Mouse (Mus musculus): ENCODE data around the gene Olfr523.

Gene Olfr523

GRCm38 (mm10) chr7:140180692-140181091, 7.7 kb downstream of the Olfr523 start:
- no peak for DNase-seq (ENCODE audit: inconsistent ontology term)

DNA sequence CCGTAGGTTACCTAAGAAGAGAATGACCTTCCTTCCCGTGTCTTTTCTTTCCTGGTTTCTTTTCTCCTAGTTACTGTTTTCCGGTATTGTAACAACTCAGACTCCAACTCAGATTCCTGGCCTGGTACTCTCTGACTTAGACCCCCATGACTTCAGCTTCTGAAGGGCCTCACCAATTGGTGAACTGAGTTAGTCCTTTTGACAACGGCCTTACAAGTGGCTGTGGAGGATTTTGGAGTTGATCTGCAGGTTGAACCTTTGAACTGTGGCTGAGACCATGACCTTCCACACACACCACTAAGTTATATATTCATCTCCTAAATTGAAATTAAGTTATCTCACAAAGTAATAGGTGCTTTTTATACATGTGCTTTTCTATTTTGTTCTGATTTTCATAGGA, 11.2 kb downstream of the Olfr523 start:
- DNase-seq (ENCODE audit: inconsistent ontology term): no peak

- no peak for DNase-seq (ENCODE audit: inconsistent ontology term)
Observed at GRCm38 (mm10) chr7:140186646-140187620, 13.9 kb downstream of the Olfr523 start.

- DNase-seq (ENCODE audit: inconsistent ontology term): no peak
Observed at GRCm38 (mm10) chr7:140187721-140188390, 14.8 kb downstream of the Olfr523 start.

DNA sequence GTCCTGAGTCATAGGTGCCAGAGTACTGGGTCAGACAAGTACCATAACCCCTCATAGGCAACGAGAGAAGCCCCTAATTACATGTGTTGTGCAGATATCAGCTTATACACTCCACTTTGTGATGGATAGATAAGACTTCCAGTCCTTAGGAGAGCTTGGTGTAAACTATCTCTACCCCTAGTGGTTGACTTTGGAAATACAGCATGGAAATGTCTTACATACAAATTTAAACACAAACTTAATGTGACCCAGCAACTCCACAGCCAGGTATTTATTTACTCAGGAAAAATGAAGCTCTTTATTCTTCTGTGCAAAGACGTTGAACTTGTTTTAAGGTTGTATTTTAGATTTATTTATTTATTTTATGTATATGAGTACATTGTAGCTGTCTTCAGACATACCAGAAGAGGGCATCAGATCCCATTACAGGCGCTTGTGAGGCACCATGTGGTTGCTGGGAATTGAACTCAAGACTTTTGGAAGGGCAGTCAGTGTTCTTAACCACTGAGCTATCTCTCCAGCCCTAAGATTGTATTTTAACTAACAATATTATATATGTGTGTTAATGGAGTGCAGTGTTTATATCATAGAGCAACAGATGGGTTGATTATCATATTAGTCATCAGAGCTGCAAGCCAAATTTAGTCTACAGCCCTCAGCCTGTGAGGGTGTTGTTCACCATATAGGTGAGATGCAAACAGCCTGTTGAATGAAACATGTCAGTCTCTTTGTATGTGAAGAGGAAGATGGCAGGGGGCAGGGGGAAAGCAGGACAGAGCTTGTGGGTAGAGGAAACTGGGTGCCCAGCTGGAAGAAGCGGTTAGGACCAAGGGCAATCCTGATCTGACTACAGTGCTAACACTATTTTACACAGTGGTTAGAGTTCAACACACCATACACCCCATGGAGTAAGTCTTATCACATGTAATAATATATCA, 15.6 kb downstream of the Olfr523 start:
- peak; percentile 11 for DNase-seq (ENCODE audit: inconsistent ontology term)

GRCm38 (mm10) chr7:140190435-140190834, 17.4 kb downstream of the Olfr523 start:
- no peak for DNase-seq (ENCODE audit: inconsistent ontology term)

- DNase-seq (ENCODE audit: inconsistent ontology term): no peak
Observed at GRCm38 (mm10) chr7:140192445-140192844, 19.4 kb downstream of the Olfr523 start.

DNA sequence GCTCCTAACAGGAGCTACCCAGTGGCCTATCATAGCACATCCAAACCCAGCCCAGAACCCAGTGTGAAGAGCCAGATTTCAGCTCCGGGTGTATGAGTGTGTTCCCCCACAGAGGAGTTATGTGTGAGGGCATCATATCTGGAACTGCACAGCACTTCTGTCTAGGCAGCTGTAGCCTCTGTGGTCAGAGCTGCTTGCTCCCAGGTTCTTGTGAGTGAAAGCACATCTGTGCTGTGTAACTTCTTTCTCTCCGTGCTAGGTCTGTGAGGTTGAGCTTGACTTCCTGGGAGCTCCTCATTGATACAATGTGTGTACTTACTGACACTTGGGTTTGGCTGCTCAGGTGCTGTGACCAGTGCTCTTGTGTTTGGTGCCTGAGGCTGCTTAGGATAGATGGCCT, 19.8 kb downstream of the Olfr523 start:
- no peak for DNase-seq (ENCODE audit: inconsistent ontology term)

GRCm38 (mm10) chr7:140194031-140194430, 21.0 kb downstream of the Olfr523 start:
- DNase-seq (ENCODE audit: inconsistent ontology term): no peak

- DNase-seq (ENCODE audit: inconsistent ontology term): peak; percentile 4
Observed at GRCm38 (mm10) chr7:140196002-140196401, 23.0 kb downstream of the Olfr523 start.

DNA sequence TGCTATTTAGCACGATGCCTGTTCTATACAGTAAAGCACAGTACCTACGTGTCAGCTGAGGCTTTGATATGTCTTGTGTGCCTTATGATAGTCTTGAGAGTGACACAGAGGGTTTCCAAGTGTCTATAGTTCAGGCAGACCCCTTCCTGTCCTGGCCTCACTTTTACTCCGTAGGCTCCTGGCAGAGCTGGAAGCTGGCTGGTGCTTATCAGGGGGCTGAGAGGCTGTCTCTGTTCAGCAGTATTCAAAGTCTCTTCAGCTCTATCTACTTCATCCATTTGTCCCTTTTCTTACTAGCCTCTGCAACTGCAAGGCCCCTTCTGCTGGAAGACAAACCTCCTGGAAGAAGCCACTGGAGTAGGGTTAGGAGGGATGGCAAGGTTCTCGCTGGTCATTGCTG, 28.1 kb downstream of the Olfr523 start:
- DNase-seq (ENCODE audit: inconsistent ontology term): no peak

DNA sequence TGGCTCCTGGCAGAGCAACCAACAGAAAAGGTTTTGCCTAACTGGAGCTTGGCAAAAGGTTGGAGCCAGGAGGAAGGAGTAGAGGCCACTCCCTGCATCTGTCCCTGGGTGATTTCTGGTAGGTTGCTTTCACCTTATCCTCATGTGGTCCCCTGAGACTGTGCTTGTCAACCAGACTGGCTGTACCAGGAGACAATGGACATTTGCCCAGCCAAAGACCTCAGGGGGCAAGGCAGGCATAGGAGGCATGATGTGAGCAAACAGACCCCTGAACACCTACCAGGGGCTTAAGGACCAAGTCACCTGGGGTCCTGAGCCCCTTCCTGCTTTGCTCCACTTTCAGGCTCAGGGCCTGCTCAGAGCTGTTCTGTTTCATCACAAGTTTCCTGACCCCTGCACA, 32.8 kb downstream of the Olfr523 start, which contains the start of gene Olfr524:
Gene Olfr524 (minus strand): TSS at position 101 of the 400 bp plus-strand sequence.
- no peak for DNase-seq (ENCODE audit: inconsistent ontology term)

DNA sequence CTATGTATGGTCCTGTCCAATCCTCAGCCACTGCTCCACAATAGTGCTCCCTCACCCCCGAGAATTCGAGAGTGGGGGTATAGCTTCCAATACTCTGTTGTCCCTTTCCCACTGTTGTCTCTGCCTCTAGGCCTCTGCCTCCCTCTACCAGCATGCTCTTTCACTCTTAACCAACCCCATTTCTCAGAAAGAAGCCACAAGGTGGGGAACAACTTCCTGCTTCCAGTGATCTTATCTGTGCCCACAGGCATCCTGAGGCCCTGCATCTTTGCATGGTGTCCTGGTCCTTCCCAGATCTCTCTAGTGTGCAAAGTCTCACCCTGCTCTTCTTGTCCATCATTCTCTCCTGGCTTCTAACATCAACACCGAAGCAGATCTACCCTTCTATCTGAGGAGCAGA, 33.9 kb downstream of the Olfr523 start:
- DNase-seq (ENCODE audit: inconsistent ontology term): no peak

DNA sequence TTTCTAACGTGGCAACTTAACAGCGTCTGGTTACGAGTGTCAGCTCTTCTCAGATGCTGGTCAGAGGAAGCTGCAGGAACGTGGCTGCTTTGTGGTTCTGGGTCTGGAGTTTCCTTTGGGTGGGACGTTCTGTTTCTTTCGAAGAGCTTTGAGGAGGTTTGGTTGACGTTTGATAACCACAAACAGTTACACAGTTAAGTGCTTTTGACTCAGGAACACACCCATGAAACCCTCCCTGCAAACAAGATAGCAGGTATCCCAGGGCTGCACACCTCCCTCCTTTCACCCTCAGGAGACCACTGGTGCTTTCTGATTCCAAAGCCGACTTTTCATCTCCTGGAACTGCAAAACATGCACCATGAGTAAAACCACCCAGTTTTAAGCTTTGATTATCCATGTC, 35.1 kb downstream of the Olfr523 start:
- DNase-seq (ENCODE audit: inconsistent ontology term): no peak

DNA sequence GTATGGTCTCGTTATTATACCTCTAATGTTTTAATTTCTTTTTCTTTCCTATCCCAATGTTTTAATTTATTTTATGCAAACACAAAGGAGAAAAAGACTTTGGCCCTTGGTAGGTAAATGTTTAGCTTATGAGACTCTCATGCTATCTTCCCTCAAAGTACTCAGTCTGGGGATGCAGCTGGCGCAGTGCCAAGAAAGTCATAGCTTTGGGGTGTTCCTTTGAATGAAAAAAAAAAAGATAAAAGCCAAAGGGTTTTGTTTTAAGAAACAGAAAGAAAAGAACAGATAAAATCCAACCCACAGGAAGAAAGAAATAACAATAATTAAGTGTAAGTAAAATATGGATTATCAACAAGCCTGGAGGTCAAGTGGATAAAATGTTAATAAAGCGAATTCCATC, 35.7 kb downstream of the Olfr523 start:
- DNase-seq (ENCODE audit: inconsistent ontology term): no peak

DNA sequence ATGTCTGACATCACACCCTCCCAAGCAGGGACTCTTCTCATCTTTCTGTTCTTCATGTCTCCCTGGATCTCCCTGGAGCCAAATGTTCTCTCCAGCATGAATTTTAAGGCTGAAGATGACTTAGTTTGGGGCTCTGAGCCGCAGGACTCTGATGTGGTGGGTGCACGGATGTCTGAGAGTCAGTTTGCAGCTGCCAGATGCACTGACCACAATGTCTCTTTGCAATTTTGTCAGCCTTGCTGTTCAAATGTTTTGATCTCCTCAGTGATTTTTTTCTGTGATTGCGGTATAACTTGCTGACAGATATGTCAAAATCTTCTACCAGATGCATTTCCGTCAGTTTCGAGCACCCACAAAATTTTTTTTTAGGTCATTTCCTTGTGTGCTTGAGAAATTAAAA, 40.8 kb downstream of the Olfr523 start:
- no peak for DNase-seq (ENCODE audit: inconsistent ontology term)

DNA sequence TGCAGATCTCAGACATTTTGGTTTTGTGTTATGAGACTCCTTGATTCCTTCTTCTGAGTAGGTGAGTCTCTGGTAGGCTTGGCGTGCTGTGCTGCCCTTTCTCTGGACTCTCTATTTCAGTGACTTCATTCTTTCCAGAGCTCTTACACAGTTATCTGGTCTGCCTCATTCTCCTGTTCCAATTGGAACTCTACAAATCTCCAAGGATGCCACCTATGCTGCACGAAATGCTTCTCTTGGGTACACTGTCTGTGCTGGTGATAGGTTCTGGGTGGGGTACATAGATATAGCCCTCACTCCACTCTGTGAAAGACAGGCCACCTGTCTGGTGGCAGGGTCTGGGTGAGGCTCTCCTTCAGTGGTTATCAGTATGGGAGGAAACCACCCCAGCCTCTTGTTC, 45.0 kb downstream of the Olfr523 start, which contains the start of gene Cd163l1:
Gene Cd163l1 (plus strand): TSS at position 301 of the 400 bp plus-strand sequence.
- DNase-seq (ENCODE audit: inconsistent ontology term): no peak

DNA sequence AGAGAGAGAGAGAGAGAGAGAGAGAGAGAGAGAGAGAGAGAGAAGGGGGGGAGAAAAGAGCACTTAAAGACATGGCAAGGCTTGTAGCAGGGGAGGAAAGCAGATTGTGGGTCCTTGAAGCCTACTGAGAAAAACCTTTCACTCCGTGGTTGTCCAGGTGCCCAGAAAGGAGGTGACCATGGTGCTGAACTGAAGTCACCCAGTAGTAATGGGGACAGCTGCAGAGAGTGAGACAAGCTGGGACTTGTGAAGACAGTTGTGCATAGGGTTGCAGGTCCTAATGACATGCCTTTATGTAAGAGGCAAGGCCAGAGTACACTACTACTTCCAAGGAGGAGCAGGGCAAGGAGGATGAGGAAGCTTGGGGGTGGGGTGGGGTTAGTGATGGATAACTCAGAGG, 46.3 kb downstream of the Olfr523 start:
- DNase-seq (ENCODE audit: inconsistent ontology term): no peak

DNA sequence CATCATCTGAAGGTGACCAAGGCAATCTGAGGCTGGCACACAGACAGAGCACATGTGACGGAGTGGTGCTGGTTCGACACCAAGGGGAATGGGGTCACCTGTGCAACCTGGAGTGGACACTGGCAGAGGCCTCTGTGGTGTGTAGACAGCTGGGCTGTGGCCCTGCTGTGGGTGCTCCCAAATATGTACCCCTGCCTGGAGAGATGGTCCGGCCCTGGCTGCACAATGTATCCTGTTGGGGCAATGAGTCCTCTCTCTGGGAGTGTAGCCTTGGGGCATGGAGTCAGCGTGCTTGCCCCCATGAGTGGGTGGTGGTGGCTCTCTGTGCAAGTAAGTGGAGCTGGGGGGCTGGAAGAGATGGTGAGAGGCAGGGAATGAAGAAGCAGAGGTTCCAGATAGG, 47.4 kb downstream of the Olfr523 start:
- DNase-seq (ENCODE audit: inconsistent ontology term): no peak

DNA sequence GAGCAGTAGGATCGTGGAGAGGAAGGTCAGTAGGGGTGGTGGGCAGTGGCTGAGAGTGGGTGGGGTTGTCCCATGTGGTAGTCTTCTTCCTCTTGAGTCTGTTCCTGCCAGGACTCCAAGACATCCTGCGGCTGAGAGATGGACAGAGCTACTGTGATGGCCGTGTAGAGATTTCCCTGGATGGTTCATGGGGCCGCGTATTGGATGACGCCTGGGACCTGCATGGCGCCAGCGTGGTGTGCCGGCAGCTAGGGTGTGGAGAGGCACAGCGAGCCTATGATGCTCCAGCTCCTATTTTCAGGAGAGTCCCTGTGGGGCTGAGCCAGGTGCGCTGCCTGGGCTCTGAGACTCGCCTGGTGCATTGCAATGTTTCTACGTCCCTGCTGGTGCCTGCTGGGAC, 51.2 kb downstream of the Olfr523 start:
- no peak for DNase-seq (ENCODE audit: inconsistent ontology term)
